Mouse (Mus musculus) forebrain, embryonic 16.5 days (tissue): ENCODE results near the gene Mettl8. TPM values are rescaled to one million over a fixed set of nuclear protein-coding genes. Genes with fewer than 3 reads are reported as not detected.

Source experiments
- ATAC-seq: fragments of 200-750 bp; cut with Nextera tagmentation; 2 replicates; pipeline ENCODE4 v1.8.0; 2017; ENCODE audit warnings: mild to moderate bottlenecking, moderate library complexity
- H3K27ac ChIP-seq: fragments of 300-500 bp; sonication (generic); 2 replicates; pipeline ENCODE4 v1.5.1; 2014; ENCODE audit warnings: low read length, control low read depth
- H3K27me3 ChIP-seq: fragments of 300-500 bp; sonication (generic); replicated peaks from 2 replicates; pipeline ENCODE4 v1.6.1; 2014; ENCODE audit warnings: low read length; ENCODE audit not compliant: control insufficient read depth, insufficient read depth
- H3K36me3 ChIP-seq: fragments of 300-500 bp; sonication (generic); 2 replicates; pipeline ENCODE4 v1.6.1; 2014; ENCODE audit not compliant: control insufficient read depth, insufficient read depth
- H3K4me1 ChIP-seq: fragments of 300-500 bp; sonication (generic); replicated peaks from 2 replicates; pipeline ENCODE4 v1.6.1; 2014; ENCODE audit warnings: low read length; ENCODE audit not compliant: control insufficient read depth, insufficient read depth
- H3K4me2 ChIP-seq: fragments of 300-500 bp; sonication (generic); 2 replicates; pipeline ENCODE4 v1.6.1; 2014; ENCODE audit warnings: mild to moderate bottlenecking, low read length, control low read depth
- H3K4me3 ChIP-seq: fragments of 300-500 bp; sonication (generic); replicated peaks from 2 replicates; pipeline ENCODE4 v1.5.1; 2014; ENCODE audit warnings: mild to moderate bottlenecking, low read length, control low read depth
- H3K9ac ChIP-seq: fragments of 300-500 bp; sonication (generic); replicated peaks from 2 replicates; pipeline ENCODE4 v1.6.1; 2014; ENCODE audit warnings: low read depth, low read length, control low read depth
- H3K9me3 ChIP-seq: fragments of 300-500 bp; sonication (generic); 2 replicates; pipeline ENCODE4 v1.6.1; 2016; ENCODE audit warnings: low read length; ENCODE audit not compliant: control insufficient read depth
- WGBS: fragments of 180-500 bp; shearing (Covaris S2); extraction: QIAGEN DNeasy Blood & Tissue Kit; methylation state at CpG from one replicate; pipeline ENCODE4 v1.1.7; 2014; 5-methylcytosine and 5-hydroxymethylcytosine counted together
- polyA plus RNA-seq: library from polyadenylated mRNA; unstranded; fragments of >200 nt; fragmentation: Nextera tagmentation; extraction: Ambion mirVana; gene quantifications from 2 replicates; pipeline ENCODE4 v1.2.1, GENCODE M21; 2015

Mettl8 gene
- polyA plus RNA-seq, 1 experiment from 2014 or later = 15.3 TPM

DNA sequence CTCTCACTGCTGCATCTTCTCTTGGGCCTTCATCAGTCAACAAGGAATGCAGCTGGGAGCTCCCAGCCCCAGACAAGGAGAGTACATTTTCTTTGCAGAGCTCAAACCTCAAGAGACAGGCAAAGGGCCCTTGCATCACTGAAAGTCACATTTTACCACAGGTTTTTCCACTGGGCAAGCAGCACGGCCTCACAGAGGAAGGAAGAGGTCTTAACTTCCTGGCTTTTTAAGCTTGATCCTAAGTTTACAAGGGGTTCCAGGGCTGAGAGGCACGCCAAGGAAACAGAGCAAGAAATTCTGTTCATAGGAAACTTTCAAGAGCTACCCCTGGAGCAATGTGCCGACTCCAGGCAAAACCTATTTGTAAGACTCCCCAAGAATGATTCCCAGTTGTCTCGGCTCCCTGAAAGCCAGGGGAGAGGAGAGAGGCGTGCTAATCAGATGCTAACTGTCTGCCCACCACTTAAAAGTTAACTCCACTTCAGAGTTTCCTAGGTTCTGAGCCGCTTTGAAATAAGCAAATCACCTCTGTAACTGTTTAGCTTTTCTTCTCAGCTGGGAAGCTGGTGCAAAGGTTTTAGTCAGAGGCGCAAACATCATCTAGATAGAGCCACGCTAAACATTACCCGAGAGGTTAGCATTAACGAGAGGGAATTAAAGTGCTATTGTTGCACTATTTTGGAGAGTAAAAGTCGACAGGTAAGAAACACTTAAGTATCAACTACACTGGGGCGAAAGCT, 29.6 kb downstream of the Mettl8 start:
- H3K27me3 ChIP-seq = no peaks in the 10 kb centered on the region
- ATAC-seq = no peak
- H3K27ac ChIP-seq = no peak overlapping the region
- no peaks in the 10 kb centered on the region for H3K36me3 ChIP-seq
- no peak overlapping the region for H3K4me3 ChIP-seq
- H3K9ac ChIP-seq = no peak overlapping the region
- H3K4me2 ChIP-seq = no peak overlapping the region
- 46% methylated on average over 12 of the region's 12 CpGs for WGBS
- no peaks in the 10 kb centered on the region for H3K9me3 ChIP-seq
- peaks cover 11% of the 10 kb centered on the region for H3K4me1 ChIP-seq

GRCm38 (mm10) chr2:71023986-71024385, 31.4 kb downstream of the Mettl8 start:
- H3K27me3 ChIP-seq = no peaks in the 10 kb centered on the region
- no peak overlapping the region for H3K27ac ChIP-seq
- ATAC-seq = no peak
- H3K4me2 ChIP-seq = no peak overlapping the region
- H3K4me3 ChIP-seq = no peak overlapping the region
- H3K36me3 ChIP-seq = no peaks in the 10 kb centered on the region
- H3K9ac ChIP-seq = no peak overlapping the region
- no peaks in the 10 kb centered on the region for H3K9me3 ChIP-seq
- 93% methylated on average over 6 of the region's 6 CpGs for WGBS
- H3K4me1 ChIP-seq = peaks cover 22% of the 10 kb centered on the region

- H3K4me1 ChIP-seq = peaks cover 22% of the 10 kb centered on the region
- 96% methylated on average over 6 of the region's 6 CpGs for WGBS
- no peaks in the 10 kb centered on the region for H3K9me3 ChIP-seq
- H3K36me3 ChIP-seq = no peaks in the 10 kb centered on the region
- ATAC-seq = no peak
- no peak overlapping the region for H3K4me2 ChIP-seq
- H3K4me3 ChIP-seq = no peak overlapping the region
- H3K9ac ChIP-seq = no peak overlapping the region
- no peak overlapping the region for H3K27ac ChIP-seq
- no peaks in the 10 kb centered on the region for H3K27me3 ChIP-seq
Observed at GRCm38 (mm10) chr2:71022991-71023390, 32.4 kb downstream of the Mettl8 start.

- Histone ChIP-seq H3K9ac (no peak overlapping the region), H3K4me2 (no peak overlapping the region), H3K9me3 (no peaks in the 10 kb centered on the region), H3K4me3 (no peak overlapping the region), H3K27ac (peak overlapping the region; percentile 58; the same call in 1 of the 2 replicates), H3K4me1 (peaks cover 20% of the 10 kb centered on the region), H3K36me3 (no peaks in the 10 kb centered on the region), H3K27me3 (no peaks in the 10 kb centered on the region)
- WGBS = 69% methylated on average over 8 of the region's 8 CpGs
- ATAC-seq = 0 out of 2 replicates have a peak, but pooled peaks have one; percentile 13
Observed at GRCm38 (mm10) chr2:71020674-71021073, 34.7 kb downstream of the Mettl8 start.

- no peaks in the 10 kb centered on the region for H3K36me3 ChIP-seq
- H3K27me3 ChIP-seq = no peaks in the 10 kb centered on the region
- no peak for ATAC-seq
- H3K4me3 ChIP-seq = no peak overlapping the region
- no peak overlapping the region for H3K4me2 ChIP-seq
- 52% methylated on average over 8 of the region's 8 CpGs for WGBS
- no peaks in the 10 kb centered on the region for H3K9me3 ChIP-seq
- peaks cover 20% of the 10 kb centered on the region for H3K4me1 ChIP-seq
- peak overlapping the region; percentile 33 for H3K27ac ChIP-seq
- H3K9ac ChIP-seq = no peak overlapping the region
Observed at GRCm38 (mm10) chr2:71019704-71020375, 35.5 kb downstream of the Mettl8 start.

- Histone ChIP-seq H3K4me2 (no peak overlapping the region), H3K9ac (no peak overlapping the region), H3K27me3 (no peaks in the 10 kb centered on the region), H3K27ac (no peak overlapping the region), H3K4me3 (no peak overlapping the region), H3K4me1 (peaks cover 20% of the 10 kb centered on the region), H3K36me3 (no peaks in the 10 kb centered on the region), H3K9me3 (no peaks in the 10 kb centered on the region)
- 47% methylated on average over 9 of the region's 9 CpGs for WGBS
- peak; percentile 84 for ATAC-seq
Observed at GRCm38 (mm10) chr2:71019277-71019676, 36.1 kb downstream of the Mettl8 start.

DNA sequence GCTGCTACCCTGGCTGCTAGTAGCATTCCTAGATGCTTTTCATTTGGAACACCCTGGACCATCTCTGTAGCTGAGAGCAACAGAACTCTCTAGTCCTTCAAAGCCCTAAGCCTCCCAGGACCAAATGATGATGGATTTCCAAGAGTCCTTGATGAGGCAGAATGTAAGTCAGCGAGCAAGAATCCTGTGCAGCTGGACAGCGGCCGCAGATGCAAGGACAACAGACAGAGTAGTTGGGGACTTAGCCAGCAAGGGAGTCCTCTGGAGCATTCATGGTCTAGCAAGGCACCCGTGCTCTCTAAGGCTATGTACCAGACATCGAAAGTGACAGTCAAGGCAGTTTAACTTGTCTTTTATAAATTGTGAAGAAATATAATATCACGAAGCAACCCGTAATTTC, 41.9 kb downstream of the Mettl8 start:
- no peak overlapping the region for H3K9ac ChIP-seq
- H3K27ac ChIP-seq = no peak overlapping the region
- no peaks in the 10 kb centered on the region for H3K9me3 ChIP-seq
- H3K36me3 ChIP-seq = no peaks in the 10 kb centered on the region
- no peak overlapping the region for H3K4me3 ChIP-seq
- H3K4me1 ChIP-seq = no peaks in the 10 kb centered on the region
- no peak overlapping the region for H3K4me2 ChIP-seq
- no peak for ATAC-seq
- no peaks in the 10 kb centered on the region for H3K27me3 ChIP-seq
- WGBS = 95% methylated on average over 7 of the region's 7 CpGs

DNA sequence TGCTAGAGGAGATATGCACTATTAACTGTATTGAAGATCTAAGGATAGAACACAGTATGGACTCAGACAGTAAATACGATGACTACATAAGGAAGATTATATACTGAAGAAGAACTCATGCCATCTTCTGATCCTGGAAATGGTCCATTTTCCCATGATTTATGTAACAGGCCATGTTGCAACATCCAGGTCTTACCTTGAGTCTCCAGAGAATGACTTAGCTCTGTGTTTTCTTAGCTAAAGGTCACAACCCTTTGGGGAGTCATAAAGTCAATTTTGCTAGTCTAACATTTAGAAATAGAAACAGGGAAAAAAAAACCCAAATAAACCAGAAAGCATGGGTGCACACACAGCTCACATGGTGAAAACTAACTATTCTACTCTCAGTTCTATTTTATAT, 43.6 kb downstream of the Mettl8 start:
- Histone ChIP-seq H3K27ac (no peak overlapping the region), H3K4me3 (no peak overlapping the region), H3K4me2 (no peak overlapping the region), H3K4me1 (no peaks in the 10 kb centered on the region), H3K9ac (no peak overlapping the region), H3K27me3 (no peaks in the 10 kb centered on the region), H3K36me3 (no peaks in the 10 kb centered on the region), H3K9me3 (no peaks in the 10 kb centered on the region)
- WGBS = 95% methylated on average over 1 of the region's 1 CpGs
- no peak for ATAC-seq

- ATAC-seq = no peak
- Histone ChIP-seq H3K27me3 (no peaks in the 10 kb centered on the region), H3K4me2 (no peak overlapping the region), H3K36me3 (no peaks in the 10 kb centered on the region), H3K27ac (no peak overlapping the region), H3K4me1 (no peaks in the 10 kb centered on the region), H3K9ac (no peak overlapping the region), H3K4me3 (no peak overlapping the region), H3K9me3 (no peaks in the 10 kb centered on the region)
- 64% methylated on average over 4 of the region's 4 CpGs for WGBS
Observed at GRCm38 (mm10) chr2:71004354-71004753, 51.0 kb downstream of the Mettl8 start.
